Mouse (Mus musculus) spleen, adult 2 months (tissue): ENCODE measurements around the gene Gatad2a.

Source experiments
- CTCF ChIP-seq: fragments of 200-500 bp; IDR thresholded peaks from 2 replicates; pipeline ENCODE4 v1.5.1; 2011; ENCODE audit warnings: mild to moderate bottlenecking, inconsistent platforms; ENCODE audit not compliant: insufficient read depth, insufficient read length, insufficient replicate concordance; ENCODE audit errors: extremely low read depth
- POLR2A ChIP-seq: fragments of 200-500 bp; IDR thresholded peaks from 2 replicates; pipeline ENCODE4 v1.6.1; 2011; ENCODE audit warnings: low read depth, low read length, inconsistent platforms

DNA sequence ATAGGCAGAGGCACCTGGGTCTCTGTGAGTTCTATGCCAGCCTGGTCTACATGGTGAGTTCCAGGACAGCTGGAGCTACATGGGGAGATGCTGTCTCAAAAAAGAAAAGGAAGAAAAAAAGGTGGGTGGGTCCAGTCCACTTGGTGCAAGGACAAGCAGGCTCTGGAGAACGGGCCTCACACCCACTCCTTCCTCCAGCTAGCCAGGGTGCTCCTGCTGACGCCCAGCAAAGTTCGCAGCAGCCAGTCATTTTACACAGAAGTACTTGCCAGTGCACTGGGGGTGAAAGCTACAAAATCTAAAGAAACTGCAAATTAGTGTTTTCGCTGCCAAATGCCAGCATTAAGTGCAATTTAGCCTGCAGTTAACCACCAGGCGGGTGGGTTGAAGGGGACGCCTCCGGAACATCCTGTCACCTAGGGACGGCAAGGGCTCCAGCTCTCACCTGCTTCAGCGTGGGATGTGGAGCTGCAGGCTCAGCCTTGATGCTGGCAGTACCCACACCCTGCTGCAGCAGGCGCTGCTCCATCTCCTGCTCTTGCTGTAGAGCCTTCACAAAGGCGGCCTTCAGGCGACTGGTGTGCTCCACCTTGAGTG, 83.6 kb downstream of the Gatad2a start:
- no peak for TF ChIP-seq POLR2A
- no peak for TF ChIP-seq CTCF
